Mouse (Mus musculus) adrenal gland (tissue): ENCODE data around the gene Oas3.

Experiments
- intact Hi-C: fragments of 180-260 bp; cut with DNase I; formaldehyde crosslinking; loops from one replicate; pipeline ENCODE4 v1.15.1; 2025

The Oas3 gene

DNA sequence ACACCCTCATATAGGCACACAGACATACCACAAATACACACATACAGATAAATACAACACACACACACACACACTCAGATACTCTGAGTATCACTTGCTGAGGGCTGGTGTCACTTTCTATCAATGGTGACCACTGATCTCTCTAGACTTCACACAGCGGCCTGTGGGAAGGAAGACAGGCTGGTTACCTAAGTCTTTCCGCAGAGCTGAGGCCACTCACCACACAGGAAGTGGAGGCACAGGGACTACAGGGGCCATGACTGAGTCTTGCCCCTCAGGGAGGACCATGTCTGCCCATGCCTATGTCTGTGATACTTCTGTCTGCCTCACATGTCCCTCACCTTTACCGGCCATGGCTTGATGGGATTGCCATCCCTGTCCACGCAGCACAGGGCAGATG lies 23.2 kb downstream of the Oas3 start:
- intact Hi-C loops, result no loop called here

DNA sequence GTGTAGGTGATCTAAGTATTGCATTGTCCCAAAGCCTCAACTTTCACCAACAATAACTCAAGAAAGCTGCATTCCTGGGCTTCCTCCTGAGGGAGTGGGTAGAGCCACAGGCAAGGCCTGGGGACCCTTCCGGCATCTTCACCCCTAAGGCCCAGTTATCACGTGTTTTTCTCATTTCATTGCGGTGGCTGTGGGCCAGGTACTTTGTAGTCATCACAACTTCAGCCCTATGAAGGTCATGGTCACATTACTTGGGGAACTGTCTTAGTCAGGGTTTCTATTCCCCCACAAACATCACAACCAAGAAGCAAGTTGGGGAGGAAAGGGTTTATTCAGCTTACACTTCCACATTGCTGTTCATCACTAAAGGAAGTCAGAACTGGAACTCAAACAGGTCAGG lies 24.7 kb downstream of the Oas3 start:
- intact Hi-C loops, result no loop called here

DNA sequence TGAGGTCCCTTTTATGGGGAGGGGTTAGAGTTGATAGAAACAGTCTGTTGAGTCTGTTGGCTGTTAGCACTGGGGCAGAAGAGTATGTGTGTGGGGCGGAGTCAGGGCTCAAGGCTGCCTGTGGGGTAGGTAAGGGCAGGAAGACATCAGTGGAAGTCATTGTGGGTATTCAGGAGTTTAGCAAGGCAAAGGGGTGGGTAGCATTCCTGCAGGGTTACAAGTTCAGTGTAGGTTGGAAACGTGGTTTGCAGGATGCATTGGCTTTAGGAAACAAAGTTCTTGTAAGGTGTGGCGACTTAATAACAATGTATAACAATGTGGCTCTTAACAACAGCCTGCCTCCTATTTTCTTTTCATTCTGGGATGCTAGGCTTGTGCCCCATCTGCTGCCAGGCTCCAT lies 26.3 kb downstream of the Oas3 start:
- intact Hi-C loops, result no loop called here

DNA sequence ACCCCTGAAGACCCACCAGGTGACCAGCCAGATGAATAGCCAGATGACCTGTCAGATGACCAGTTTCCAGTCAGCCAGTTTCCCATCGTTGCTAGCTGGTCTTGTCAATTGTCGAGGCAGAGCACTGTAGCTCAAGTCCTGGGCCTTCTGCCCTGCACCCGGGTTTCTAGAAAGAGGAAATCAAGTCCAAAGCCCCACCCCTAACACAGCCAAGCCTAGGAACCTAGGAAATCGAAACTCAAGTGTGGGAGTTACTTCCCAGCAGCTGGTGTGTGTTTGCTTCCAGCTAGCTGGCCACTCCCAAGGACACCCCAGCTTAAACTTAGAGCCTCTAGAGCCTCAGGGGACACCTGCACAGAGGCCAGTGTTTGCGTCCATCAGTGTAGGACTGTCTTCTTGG lies 27.8 kb downstream of the Oas3 start, which contains the start of gene Oas2:
Gene Oas2, minus strand, starts transcription at position 166 of the 400 bp plus-strand sequence.
- intact Hi-C loops, result no loop called here

DNA sequence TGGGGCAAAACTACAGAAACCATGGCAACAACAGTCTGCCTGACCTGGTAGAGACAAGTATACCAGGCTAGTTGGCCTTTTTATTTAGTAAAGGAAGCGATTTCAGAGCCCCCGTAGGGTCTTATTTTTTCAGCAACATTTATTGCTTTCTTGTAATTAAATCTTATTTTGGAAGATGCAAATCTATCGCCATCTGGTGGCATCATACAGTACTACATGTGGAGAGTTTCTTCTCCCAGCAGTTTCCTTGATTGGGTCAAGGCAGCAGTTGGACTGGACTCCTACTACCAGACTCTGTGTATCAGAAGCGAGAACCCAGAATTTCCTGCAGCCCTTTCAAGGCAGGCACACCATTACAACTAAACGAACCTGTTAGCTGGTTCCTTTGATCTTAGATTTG lies 31.0 kb downstream of the Oas3 start:
- intact Hi-C loops, result no loop called here

DNA sequence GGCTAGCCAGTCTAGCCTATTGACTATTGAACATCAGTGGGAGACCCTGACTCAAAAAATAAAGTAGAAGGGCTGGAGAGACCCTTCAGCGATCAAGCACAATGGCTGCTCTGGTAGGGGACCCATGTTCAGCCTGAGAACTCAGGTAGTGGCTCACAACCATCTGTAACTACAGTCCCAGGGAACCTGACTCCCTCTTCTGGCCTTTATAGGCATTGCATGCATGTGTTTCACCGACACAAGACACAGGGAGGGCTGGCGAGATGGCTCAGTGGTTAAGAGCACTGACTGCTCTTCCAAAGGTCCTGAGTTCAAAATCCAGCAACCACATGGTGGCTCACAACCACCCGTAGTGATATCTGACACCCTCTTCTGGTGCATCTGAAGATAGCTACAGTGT lies 35.3 kb downstream of the Oas3 start:
- intact Hi-C loops, result no loop called here

DNA sequence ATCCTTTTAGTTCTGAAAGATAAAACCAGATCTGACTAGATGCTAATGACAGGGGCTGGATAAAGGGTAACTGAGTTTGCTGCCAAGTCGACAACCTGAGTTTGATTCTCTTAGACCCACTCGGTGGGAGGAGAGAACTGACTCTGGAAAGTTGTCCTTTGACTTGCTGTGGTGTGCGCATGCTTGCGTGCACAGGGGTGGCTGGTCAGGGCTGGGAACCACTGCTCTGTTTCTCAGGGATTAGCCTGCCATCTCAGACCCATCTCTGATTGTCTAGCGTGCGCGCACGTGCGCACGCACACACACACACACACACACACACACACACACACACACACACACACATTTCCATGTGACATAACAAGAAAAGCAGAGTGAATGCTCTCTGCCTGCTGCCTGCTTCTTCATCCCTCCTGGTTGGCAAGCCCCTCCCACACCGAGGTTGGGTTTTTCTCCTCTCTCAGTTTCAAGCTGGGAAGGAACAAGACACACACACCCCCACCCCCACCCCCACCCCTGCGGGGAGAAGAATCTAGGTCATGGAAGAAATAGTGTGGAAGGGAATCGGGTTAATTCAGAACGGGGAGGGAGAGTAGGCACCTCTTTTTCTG lies 43.0 kb downstream of the Oas3 start:
- intact Hi-C loops, result no loop called here

DNA sequence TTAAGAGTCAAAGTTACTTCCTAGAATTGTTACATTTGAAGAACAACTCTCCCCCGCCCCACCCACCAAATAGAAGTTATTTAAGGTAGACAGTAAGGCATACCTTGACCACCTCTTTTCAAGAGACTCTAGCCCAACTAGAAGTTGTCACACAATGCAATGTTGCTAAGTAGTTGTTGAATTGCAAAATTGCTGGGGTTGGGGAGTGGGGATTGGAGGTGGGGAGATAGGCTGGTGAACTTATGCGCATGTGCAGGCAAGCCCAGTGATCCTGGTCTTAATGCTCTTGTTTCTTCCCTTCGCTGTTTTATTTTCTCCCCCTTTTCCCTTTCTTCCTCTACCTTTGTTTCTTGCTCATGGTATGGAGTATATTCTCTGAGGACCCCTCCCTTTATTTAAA lies 43.8 kb downstream of the Oas3 start:
- intact Hi-C loops, result no loop called here

DNA sequence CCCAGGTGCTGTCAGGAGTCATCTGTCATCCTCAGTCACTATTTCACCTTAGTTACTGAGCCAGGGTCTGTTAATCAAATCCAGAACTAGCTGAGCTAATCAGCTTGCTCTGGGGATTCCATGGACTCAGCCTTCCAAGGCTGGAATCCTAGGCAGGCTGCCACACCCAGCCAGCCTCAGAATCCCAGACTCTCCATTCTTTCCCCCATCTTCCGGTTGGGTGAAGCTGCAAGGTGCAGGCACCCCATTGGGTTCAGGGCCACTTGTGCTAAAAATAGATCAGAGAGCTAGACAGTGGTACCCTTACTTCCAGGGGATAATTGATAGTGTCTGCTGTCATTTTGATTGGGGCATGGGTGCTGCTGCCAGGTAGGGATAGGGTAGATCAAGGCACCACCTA lies 44.7 kb downstream of the Oas3 start:
- intact Hi-C loops, result no loop called here

DNA sequence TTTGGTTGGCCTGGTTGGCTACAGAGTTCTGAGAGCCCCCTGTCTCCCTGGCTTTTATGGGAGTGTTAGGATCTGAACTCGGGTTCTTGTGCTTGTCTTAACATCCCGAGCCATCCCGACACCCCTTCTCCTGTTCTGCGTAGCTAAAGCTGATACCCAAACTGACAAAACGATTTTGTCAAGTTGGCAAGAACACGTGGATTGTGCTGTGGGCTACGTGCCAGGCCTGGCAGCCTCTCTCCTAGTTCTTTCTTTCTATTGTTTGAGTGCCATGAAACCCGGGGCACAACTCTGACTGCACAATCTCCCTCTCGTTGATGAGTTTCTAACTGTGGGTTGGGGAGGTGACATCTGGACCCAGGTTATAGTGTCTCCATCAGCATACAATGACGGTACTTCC lies 48.1 kb downstream of the Oas3 start:
- intact Hi-C loops, result no loop called here

DNA sequence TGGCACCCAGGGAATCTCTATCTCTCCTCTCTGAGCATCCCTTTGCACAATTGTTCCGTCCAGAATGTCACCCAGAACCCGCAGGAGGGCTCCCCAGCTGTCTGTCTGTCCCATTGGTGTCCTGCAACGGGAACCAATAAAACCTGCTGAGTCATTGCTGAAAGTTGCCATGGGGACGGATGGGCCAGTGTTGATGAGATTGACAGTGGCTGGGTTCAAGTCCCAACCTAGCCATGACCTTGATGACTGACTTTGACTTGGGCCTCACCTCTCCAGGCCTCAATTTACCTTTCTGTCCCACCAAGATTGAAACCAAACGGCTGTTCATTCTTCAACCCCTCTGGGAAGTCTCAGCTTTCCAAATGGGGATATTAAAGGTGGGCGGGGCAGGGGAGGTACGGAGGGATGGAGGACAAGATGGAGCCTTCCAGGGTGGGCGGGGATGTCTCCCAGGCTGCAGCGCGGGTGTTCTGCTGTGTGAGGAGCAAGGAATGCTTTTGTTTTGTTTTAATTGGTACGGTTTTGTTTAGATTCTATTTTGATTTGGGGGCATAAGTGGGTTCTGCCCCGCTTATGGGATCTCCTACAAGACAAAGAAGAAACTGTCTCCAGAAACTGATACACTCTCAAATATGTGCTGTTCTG lies 51.5 kb downstream of the Oas3 start:
- intact Hi-C loops, result no loop called here

DNA sequence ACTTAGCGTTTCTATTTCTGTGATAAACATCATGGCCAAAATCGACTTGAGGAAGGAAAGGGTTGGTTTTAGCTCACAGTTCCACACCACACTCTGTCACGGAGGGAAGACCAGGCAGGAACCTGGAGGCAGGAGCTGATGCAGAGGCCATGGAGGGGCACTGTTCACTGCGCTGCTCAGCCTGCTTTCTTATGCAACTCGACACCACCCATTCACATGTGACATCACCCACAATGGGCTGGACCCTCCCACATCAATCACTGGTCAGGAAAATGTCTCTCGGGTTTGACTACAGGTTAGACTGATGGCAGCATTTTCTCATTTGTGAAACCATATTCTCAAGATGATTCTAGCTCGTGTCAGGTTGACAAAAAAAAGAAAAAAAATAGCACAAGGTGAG lies 56.5 kb downstream of the Oas3 start:
- intact Hi-C loops, result no loop called here

DNA sequence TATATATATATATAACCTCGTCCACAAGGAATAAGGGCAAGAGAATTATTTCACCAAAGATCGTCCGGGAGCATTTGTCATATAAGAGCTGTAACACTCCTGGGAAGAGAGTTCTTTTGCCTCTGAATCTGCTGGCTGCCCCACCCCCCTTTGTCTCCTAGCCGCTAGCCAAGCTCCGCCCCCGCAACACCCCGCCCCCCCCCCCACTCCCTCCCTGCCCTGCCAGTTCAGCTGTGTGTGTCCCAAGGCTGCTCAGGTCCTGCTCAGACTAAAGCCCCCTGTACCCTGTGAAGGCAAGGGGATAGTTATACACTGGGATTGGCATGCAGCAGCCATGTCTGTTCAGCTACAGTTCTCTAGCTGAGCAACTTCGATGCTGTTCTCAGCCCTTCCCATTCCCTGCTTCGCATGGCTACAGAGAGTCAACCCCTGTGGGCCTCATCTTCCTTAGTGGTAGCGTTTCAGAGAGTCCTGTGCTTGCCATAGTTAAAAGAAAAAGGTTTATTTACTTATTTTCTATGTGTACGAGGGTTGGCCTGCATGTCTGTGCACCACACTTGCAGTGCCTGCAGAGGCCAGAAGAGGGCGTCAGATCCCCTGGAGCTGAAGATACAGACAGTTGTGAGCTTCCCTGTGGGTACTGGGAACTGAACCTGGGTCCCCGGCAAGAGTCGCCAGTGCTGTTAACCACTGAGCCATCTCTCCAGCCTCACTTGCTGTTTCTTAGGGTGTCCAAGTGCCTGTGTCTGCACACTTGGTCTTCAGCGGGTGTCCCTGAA lies 58.7 kb downstream of the Oas3 start:
- intact Hi-C loops, result no loop called here

DNA sequence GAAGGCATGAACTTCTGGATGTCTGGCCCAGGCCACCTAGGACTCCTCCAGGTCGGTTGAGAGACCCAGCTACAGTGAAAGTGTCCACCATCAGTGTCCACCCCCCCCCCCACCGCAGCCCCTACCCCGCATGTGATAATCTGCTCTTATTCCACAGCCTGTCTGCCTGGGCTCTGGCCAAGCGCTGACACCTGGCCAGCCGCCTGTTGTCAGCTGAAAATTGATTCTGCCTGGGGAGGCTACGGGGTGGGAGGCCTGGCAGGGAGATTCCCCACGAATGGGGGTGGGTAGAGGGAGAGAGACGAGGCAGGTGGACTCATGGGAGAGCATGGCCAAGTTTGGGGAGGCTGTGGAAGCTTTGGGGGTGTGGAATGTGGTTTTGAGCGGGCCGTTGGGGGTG lies 60.3 kb downstream of the Oas3 start:
- intact Hi-C loops, result no loop called here

DNA sequence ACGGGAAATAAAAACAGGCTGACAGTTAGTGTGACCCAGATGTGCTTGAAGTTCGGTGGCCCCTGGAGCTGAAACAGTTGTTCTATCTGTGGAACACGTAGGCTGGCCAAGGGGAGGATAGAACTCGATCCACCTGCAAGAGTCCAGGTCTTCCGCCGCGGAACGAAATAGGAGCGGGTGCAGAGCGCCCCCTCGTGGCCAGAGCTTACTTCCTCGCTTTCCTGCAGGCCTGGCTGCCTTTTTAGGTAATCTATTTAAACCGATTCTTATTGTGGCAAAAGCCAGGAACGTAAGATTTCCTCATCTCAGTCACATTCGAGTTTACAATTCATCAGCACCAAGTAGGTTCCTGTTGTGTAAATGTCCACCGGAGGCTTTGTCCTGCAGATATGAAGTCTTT lies 63.1 kb downstream of the Oas3 start:
- intact Hi-C loops, result loop anchor here (2.0 kb wide), 2 partner anchors 36 to 94 kb away; no protein-coding TSS in a partner anchor

DNA sequence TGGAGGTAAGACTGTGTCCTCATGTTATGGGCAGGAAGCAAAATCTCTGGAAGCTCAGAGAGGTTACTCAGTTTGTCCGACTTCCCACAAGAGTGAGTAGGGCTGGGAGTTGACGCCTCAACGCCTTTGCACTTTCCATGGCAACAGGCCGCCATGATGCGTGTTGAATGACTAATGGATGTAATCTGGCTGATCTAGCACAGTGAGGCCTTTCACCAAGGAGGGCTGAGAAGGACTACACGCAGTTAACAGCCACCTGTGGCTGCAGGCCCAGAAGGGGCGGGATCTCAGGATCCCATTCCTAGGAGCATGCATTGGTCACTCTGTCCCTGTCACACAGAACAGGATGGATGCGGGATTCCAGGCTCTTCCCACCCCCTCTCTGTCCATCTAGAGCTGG lies 64.7 kb downstream of the Oas3 start:
- intact Hi-C loops, result no loop called here

DNA sequence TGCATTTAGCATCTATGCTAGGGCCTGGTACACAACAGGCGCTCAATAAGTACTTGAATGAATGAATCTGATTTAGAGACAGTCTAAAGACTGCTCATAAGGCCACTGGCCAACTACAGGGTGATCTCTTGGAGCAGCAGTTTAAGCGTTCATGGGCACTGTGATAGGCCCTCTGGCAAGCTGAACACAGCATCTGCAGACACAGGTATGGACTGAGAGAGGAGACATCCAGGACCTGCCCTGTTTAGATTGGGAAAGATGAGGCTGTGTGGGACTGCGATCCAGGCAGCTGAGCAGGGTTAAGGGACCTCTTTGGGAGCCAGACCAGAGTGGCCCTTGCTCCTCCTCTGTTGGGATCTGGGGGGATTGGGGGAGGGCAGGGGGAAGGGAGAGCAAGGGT lies 65.6 kb downstream of the Oas3 start, which contains the start of gene Dtx1:
Gene Dtx1, minus strand, starts transcription at position 101 of the 400 bp plus-strand sequence.
- intact Hi-C loops, result no loop called here

DNA sequence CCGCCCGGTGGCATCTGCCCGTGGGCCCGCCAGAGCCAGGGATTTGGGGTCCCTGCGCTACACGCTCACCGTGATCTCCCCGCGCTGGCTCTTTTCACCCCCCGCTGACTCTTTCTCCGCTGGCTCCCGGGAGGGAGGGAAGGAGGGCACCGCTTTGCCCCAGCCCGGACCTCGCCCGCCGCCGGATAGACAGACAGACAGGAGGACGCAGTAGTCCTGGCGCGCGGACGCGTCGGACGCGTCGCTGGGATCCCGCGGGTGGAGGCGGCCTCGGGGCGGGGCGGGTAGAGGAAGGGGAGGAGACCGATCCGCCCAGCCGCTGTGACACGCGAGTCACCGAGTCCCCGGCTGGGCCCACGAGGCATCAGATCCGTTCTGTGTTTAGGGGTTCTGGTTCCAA lies 66.0 kb downstream of the Oas3 start:
- intact Hi-C loops, result no loop called here

DNA sequence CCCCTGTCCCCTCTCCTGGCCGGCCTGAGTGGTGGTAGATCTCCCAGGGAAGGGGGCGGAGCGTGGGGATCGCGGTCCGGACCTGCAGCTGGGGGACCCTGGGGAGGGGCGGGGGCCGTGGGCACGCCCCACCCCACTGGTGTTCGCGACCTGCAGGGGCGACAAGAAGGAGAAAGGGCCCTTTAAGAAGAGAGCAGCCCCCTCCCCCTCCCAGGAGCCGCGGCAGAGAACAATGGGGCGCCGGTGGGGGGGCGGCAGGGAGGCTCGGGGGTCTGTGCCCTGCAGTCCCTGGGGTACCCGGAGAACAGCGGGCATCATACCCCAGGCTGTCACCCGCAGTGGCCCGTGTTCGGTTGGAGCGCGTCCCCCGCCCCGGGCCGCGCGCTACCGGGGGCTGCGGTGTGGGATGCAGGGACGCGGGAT lies 66.6 kb downstream of the Oas3 start:
- intact Hi-C loops, result no loop called here

DNA sequence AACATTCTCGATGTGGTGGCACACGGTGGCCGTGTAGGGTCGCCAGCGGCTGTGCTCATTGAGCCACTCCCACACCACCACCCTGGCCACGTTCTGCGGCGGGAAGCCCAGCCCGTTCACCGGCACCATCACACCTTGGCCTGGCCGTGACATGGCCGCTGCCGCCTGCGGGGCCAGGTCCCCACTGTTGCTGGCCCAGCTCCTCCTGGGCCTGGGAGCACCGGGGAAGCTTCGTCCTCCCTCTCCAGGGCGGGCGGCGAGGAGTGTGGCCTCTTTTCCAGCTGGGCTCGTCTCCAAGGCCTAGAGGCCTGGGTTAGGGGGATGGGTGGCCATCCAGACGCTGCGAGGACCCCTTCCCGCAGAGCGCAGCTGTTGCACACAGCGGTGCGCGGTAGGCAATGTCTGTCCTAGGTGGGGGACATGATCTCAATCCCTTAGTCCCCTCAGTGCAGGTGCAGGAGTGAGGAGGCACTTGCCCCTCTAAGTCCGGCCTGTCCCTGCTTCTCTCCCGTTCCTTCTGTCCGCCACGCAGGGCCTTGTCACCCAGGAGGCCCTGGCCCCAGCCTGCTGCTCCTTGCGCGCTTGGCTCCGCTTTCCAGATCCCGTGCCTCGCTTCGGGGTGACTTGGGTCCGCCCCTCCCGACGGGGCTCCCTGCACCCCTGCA lies 67.2 kb downstream of the Oas3 start:
- intact Hi-C loops, result no loop called here

DNA sequence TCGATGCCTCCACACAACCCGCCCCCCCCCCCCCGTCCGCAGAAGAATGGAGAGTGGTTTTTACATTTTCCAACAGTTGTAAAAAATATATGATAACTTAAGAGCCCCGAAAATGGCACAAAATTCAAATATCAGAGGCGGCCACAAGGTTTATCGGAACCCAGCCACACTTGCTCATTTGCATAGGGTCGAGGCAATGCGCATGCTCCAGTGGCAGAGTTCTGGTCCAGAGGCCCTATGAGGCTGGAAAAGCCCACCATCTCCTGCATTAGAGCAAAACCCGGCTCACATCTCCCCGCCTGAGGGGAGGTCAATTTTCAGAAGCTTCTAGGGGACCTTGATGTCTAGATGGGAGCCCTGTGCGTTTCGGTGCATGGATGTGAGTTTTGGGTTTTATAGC lies 70.5 kb downstream of the Oas3 start:
- intact Hi-C loops, result no loop called here

DNA sequence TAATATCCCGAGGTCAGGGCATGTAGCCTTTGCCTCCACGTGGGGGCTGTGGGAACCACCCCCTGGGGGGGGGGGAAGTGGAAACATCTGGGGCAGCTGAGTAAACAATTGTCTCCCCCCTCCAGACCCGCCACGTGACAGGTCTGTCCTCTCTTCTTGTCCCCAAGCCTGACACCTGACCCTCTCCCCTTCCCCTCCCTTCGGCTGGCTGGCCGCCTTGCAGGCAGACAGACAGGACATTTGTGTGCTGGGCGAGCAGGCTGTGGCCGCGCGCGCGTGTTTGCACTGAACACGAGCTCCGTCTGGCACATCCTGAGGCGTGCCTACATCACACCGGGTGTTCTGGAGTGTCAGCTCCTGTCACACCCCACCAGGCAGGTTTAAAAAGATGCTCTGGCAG lies 70.9 kb downstream of the Oas3 start:
- intact Hi-C loops, result no loop called here
